Mouse (Mus musculus) large intestine, adult 2 months (tissue): Measurements from ENCODE around the gene Vps36. TPM values are rescaled to one million over a fixed set of nuclear protein-coding genes. Genes with fewer than 3 reads are reported as not detected.

Source experiments
- polyA plus RNA-seq: library from polyadenylated mRNA; depleted of rRNA; stranded (reverse); fragments of >200 nt; gene quantifications from 2 replicates; pipeline ENCODE4 v1.2.3, GENCODE M21; 2012; rRNA removed

Gene Vps36
- polyA plus RNA-seq, 1 experiment: 9.2 TPM

Other genes starting within 250 kb of the Vps36 start
- gene Defb13, start 246.0 kb upstream of the Vps36 start, polyA plus RNA-seq: not detected in 2 replicates
- not detected in 2 replicates for gene Fam90a1a, start 234.1 kb upstream of the Vps36 start, polyA plus RNA-seq
- not detected in 2 replicates for gene Ccdc70, start 223.0 kb upstream of the Vps36 start, polyA plus RNA-seq
- 1.1 and 4.3 TPM in 2 replicates for gene Atp7b, start 132.5 kb upstream of the Vps36 start, polyA plus RNA-seq
- gene Alg11, start 132.1 kb upstream of the Vps36 start, polyA plus RNA-seq: 3.3 and 5.0 TPM in 2 replicates
- 0.07 and 0.16 TPM in 2 replicates for gene Nek5, start 67.8 kb upstream of the Vps36 start, polyA plus RNA-seq
- 3.9 and 7.9 TPM in 2 replicates for gene Nek3, start 26.4 kb upstream of the Vps36 start, polyA plus RNA-seq
- 5.7 TPM in 2 replicates for gene Ckap2, start 7.0 kb upstream of the Vps36 start, polyA plus RNA-seq
- gene Thsd1, start 34.5 kb downstream of the Vps36 start, polyA plus RNA-seq: 1.1 and 1.5 TPM in 2 replicates
- not detected in 2 replicates for gene Tpte, start 90.6 kb downstream of the Vps36 start, polyA plus RNA-seq
- 34.1 and 84.3 TPM in 2 replicates for gene Slc25a15, start 205.8 kb downstream of the Vps36 start, polyA plus RNA-seq
- 10.9 and 13.9 TPM in 2 replicates for gene Mrps31, start 218.6 kb downstream of the Vps36 start, polyA plus RNA-seq